Mouse (Mus musculus) liver, embryonic 15.5 days (tissue): ENCODE measurements around the gene Tex19.2. TPM values are rescaled to one million over a fixed set of nuclear protein-coding genes. Genes with fewer than 3 reads are reported as not detected.
"Not testable (repeated sequence)": the region's sequence is repeated elsewhere in the genome, so short reads cannot be mapped to it uniquely, and the experiment has no call there.

Experiments used
- ATAC-seq: fragments of 200-750 bp; cut with Nextera tagmentation; 2 replicates; pipeline ENCODE4 v1.8.0; 2017; ENCODE audit warnings: moderate number of reproducible peaks, mild to moderate bottlenecking, moderate library complexity; ENCODE audit not compliant: insufficient read depth
- H3K27ac ChIP-seq: fragments of 300-500 bp; sonication (generic); replicated peaks from 2 replicates; pipeline ENCODE4 v1.5.1; 2015; ENCODE audit warnings: mild to moderate bottlenecking, inconsistent platforms
- H3K27me3 ChIP-seq: fragments of 300-500 bp; sonication (generic); 2 replicates; pipeline ENCODE4 v1.6.1; 2015; ENCODE audit warnings: mild to moderate bottlenecking, inconsistent platforms
- H3K36me3 ChIP-seq: fragments of 300-500 bp; sonication (generic); replicated peaks from 2 replicates; pipeline ENCODE4 v1.6.1; 2015; ENCODE audit warnings: moderate library complexity, mild to moderate bottlenecking, inconsistent platforms
- H3K4me1 ChIP-seq: fragments of 300-500 bp; sonication (generic); replicated peaks from 2 replicates; pipeline ENCODE4 v1.6.1; 2015; ENCODE audit warnings: inconsistent platforms
- H3K4me2 ChIP-seq: fragments of 300-500 bp; sonication (generic); 2 replicates; pipeline ENCODE4 v1.6.1; 2015; ENCODE audit warnings: moderate library complexity, mild to moderate bottlenecking, inconsistent platforms
- H3K4me3 ChIP-seq: fragments of 300-500 bp; sonication (generic); replicated peaks from 2 replicates; pipeline ENCODE4 v1.5.1; 2015; ENCODE audit warnings: mild to moderate bottlenecking, inconsistent platforms
- H3K9ac ChIP-seq: fragments of 300-500 bp; sonication (generic); 2 replicates; pipeline ENCODE4 v1.6.1; 2015; ENCODE audit warnings: moderate library complexity, mild to moderate bottlenecking, inconsistent platforms
- H3K9me3 ChIP-seq: fragments of 300-500 bp; sonication (generic); replicated peaks from 2 replicates; pipeline ENCODE4 v1.6.1; 2016; ENCODE audit warnings: inconsistent platforms
- WGBS: fragments of 180-500 bp; shearing (Covaris S2); methylation state at CpG from one replicate; pipeline ENCODE4 v1.1.7; 2015; ENCODE audit warnings: mixed read lengths; ENCODE audit not compliant: insufficient replicate concordance; 5-methylcytosine and 5-hydroxymethylcytosine counted together
- polyA plus RNA-seq: library from polyadenylated mRNA; unstranded; fragments of >200 nt; fragmentation: Nextera tagmentation; extraction: Ambion mirVana; gene quantifications from 2 replicates; pipeline ENCODE4 v1.2.1, GENCODE M21; 2015

Tex19.2 gene
- polyA plus RNA-seq, 1 experiment from 2014 or later, result 0.07 TPM

GRCm38 (mm10) chr11:121111051-121111450 is 7.4 kb downstream of the Tex19.2 start:
- Histone ChIP-seq H3K36me3 (no peaks in the 10 kb centered on the region), H3K4me1 (no peaks in the 10 kb centered on the region), H3K4me3 (no peak overlapping the region), H3K9me3 (no peaks in the 10 kb centered on the region), H3K27ac (no peak overlapping the region), H3K9ac (no peak overlapping the region), H3K27me3 (no peaks in the 10 kb centered on the region), H3K4me2 (no peak overlapping the region)
- ATAC-seq, result no peak
- 56% methylated on average over 3 of the region's 3 CpGs for WGBS

GRCm38 (mm10) chr11:121109986-121110385 is 8.5 kb downstream of the Tex19.2 start:
- no peak for ATAC-seq
- H3K27me3 ChIP-seq, result no peaks in the 10 kb centered on the region
- H3K4me1 ChIP-seq, result no peaks in the 10 kb centered on the region
- no peak overlapping the region for H3K4me2 ChIP-seq
- WGBS, result 18% methylated on average over 2 of the region's 2 CpGs
- H3K4me3 ChIP-seq, result no peak overlapping the region
- H3K9ac ChIP-seq, result no peak overlapping the region
- H3K27ac ChIP-seq, result no peak overlapping the region
- no peaks in the 10 kb centered on the region for H3K36me3 ChIP-seq
- no peaks in the 10 kb centered on the region for H3K9me3 ChIP-seq

- no peak overlapping the region for H3K27ac ChIP-seq
- no peak overlapping the region for H3K9ac ChIP-seq
- no peaks in the 10 kb centered on the region for H3K27me3 ChIP-seq
- peak; percentile 28; the same call in 1 of the 2 replicates for ATAC-seq
- no peaks in the 10 kb centered on the region for H3K4me1 ChIP-seq
- no peak overlapping the region for H3K4me3 ChIP-seq
- no peaks in the 10 kb centered on the region for H3K36me3 ChIP-seq
- 48% methylated on average over 9 of the region's 9 CpGs for WGBS
- no peaks in the 10 kb centered on the region for H3K9me3 ChIP-seq
- H3K4me2 ChIP-seq, result no peak overlapping the region
Observed at GRCm38 (mm10) chr11:121108061-121108460, 10.4 kb downstream of the Tex19.2 start.

- not testable (repeated sequence) for H3K9ac ChIP-seq, H3K27me3 ChIP-seq, H3K4me2 ChIP-seq, H3K4me3 ChIP-seq, H3K9me3 ChIP-seq, H3K4me1 ChIP-seq, H3K36me3 ChIP-seq, ATAC-seq, H3K27ac ChIP-seq
- WGBS, result 52% methylated on average over 1 of the region's 1 CpGs
Observed at GRCm38 (mm10) chr11:121107242-121107641, 11.2 kb downstream of the Tex19.2 start.

GRCm38 (mm10) chr11:121101124-121101805 is 17.2 kb downstream of the Tex19.2 start:
- no peaks in the 10 kb centered on the region for H3K9me3 ChIP-seq
- no peak overlapping the region for H3K4me2 ChIP-seq
- ATAC-seq, result no peak
- no peak overlapping the region for H3K9ac ChIP-seq
- peaks cover 11% of the 10 kb centered on the region for H3K4me1 ChIP-seq
- H3K36me3 ChIP-seq, result no peaks in the 10 kb centered on the region
- 41% methylated on average over 4 of the region's 4 CpGs for WGBS
- no peak overlapping the region for H3K27ac ChIP-seq
- H3K27me3 ChIP-seq, result 0 out of 2 replicates have a peak, but pooled peaks cover 3% of the 10 kb centered on the region
- no peak overlapping the region for H3K4me3 ChIP-seq

GRCm38 (mm10) chr11:121100692-121101091 is 17.8 kb downstream of the Tex19.2 start:
- H3K4me3 ChIP-seq, result no peak overlapping the region
- H3K9ac ChIP-seq, result no peak overlapping the region
- H3K4me2 ChIP-seq, result no peak overlapping the region
- H3K9me3 ChIP-seq, result no peaks in the 10 kb centered on the region
- WGBS, result 22% methylated on average over 7 of the region's 7 CpGs
- H3K27ac ChIP-seq, result no peak overlapping the region
- H3K27me3 ChIP-seq, result 0 out of 2 replicates have a peak, but pooled peaks cover 3% of the 10 kb centered on the region
- peaks cover 11% of the 10 kb centered on the region for H3K4me1 ChIP-seq
- no peak for ATAC-seq
- H3K36me3 ChIP-seq, result no peaks in the 10 kb centered on the region

GRCm38 (mm10) chr11:121099762-121100161 is 18.7 kb downstream of the Tex19.2 start:
- WGBS, result 49% methylated on average over 7 of the region's 7 CpGs
- Histone ChIP-seq H3K4me2 (no peak overlapping the region), H3K36me3 (no peaks in the 10 kb centered on the region), H3K9ac (no peak overlapping the region), H3K4me1 (peaks cover 11% of the 10 kb centered on the region), H3K9me3 (no peaks in the 10 kb centered on the region), H3K4me3 (no peak overlapping the region), H3K27ac (no peak overlapping the region), H3K27me3 (0 out of 2 replicates have a peak, but pooled peaks cover 3% of the 10 kb centered on the region)
- ATAC-seq, result no peak

GRCm38 (mm10) chr11:121092606-121093585 is 25.6 kb downstream of the Tex19.2 start:
- Histone ChIP-seq H3K36me3 (no peaks in the 10 kb centered on the region), H3K4me1 (no peaks in the 10 kb centered on the region), H3K27me3 (no peaks in the 10 kb centered on the region), H3K9me3 (no peaks in the 10 kb centered on the region), H3K9ac (no peak overlapping the region), H3K27ac (no peak overlapping the region), H3K4me2 (no peak overlapping the region), H3K4me3 (no peak overlapping the region)
- WGBS, result 60% methylated on average over 14 of the region's 14 CpGs
- no peak for ATAC-seq

GRCm38 (mm10) chr11:121090943-121091342 is 27.5 kb downstream of the Tex19.2 start:
- H3K27ac ChIP-seq, result no peak overlapping the region
- no peaks in the 10 kb centered on the region for H3K9me3 ChIP-seq
- no peak for ATAC-seq
- H3K4me2 ChIP-seq, result no peak overlapping the region
- 0 out of 2 replicates have a peak, but pooled peaks cover 3% of the 10 kb centered on the region for H3K4me1 ChIP-seq
- WGBS, result 38% methylated on average over 4 of the region's 4 CpGs
- no peaks in the 10 kb centered on the region for H3K36me3 ChIP-seq
- H3K9ac ChIP-seq, result no peak overlapping the region
- no peaks in the 10 kb centered on the region for H3K27me3 ChIP-seq
- no peak overlapping the region for H3K4me3 ChIP-seq

GRCm38 (mm10) chr11:121089756-121090546 is 28.5 kb downstream of the Tex19.2 start:
- Histone ChIP-seq H3K9me3 (no peaks in the 10 kb centered on the region), H3K27ac (no peak overlapping the region), H3K4me1 (0 out of 2 replicates have a peak, but pooled peaks cover 3% of the 10 kb centered on the region), H3K27me3 (no peaks in the 10 kb centered on the region), H3K4me3 (no peak overlapping the region), H3K36me3 (no peaks in the 10 kb centered on the region), H3K9ac (no peak overlapping the region), H3K4me2 (no peak overlapping the region)
- 56% methylated on average over 2 of the region's 2 CpGs for WGBS
- ATAC-seq, result no peak
